Mouse (Mus musculus): ENCODE data around the gene Dnm3.

Gene Dnm3

GRCm38 (mm10) chr1:162313451-162314276, 164.2 kb downstream of the Dnm3 start:
- DNase-seq: no peak

GRCm38 (mm10) chr1:162312621-162313020, 165.2 kb downstream of the Dnm3 start:
- DNase-seq: no peak

DNA sequence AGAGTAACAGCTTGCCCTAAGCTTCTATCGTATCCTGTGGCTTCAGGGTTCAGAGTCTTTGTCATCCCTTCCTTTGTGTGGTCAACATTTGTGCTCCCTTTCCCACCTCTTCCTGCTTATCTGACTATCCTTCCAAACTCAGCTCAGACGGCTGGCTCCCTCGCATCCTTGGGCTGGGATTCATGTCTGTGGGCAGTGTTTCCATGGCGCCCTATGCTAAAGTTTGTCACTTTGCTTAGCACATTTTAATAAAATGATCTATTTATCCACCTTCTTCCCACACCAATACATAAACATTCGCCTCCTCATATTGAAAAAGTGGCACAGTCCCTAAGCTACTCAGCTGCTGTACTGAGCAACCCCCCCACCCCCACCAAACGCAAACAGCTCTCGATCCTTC, 165.7 kb downstream of the Dnm3 start:
- no peak for DNase-seq

- peak; percentile 35 for DNase-seq
These were observed 172.6 kb downstream of the Dnm3 start for GRCm38 (mm10) chr1:162305247-162305646.

GRCm38 (mm10) chr1:162302480-162302879, 175.4 kb downstream of the Dnm3 start:
- DNase-seq: no peak

DNA sequence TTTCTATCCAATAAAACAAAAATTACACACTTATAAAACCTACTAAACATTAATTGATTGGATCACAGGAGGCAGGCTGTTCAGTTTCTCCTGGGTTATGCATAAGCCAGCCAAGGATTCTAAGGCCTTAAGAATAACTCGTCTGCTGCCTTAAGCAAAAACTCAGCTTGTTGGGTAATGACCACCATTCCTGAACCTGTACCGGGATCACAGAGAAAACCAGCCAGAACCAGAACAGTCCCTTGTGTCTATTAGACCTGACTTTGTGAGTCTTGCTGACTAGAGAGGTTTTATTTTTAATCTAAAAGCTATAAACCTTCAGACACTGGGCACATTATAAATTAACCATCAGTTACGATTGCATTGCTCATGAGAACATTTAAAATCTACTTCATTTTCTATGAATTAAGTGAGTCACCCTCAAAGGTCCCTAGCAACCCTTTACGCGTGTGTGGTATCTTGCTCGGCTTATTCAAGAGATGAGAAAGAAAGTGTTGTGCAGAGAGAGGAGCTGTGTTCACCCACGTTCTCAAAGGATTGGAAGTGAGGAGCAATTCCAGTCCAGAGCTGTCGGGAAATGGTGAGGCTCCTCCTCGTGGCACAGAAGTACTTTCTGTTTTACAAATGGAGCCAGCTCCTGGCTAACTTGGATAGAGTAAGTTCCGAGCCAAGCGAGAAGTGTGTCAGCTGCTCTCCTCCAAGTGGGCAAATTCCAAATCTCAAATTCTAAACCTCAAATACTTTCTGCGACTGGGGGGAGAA, 178.1 kb downstream of the Dnm3 start:
- no peak for DNase-seq

DNA sequence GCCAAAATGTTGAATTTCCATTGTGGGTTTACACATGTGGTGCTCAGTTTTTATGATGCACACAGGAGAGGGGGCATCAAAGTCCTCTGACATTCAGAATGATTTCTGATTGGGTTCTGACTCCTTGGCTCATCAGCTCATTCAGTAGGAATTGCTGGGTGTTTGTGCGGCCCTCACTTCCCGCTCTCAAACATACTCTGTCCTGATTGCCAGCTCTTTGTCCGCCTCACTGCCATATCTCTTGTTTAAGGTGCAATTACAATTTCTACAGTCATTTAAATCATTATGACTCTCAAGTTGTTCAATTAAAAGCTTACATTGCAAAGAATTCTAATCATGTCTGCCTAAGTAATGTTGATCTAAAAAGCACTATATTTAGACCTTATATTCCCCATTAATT, 179.3 kb downstream of the Dnm3 start:
- DNase-seq: no peak

GRCm38 (mm10) chr1:162295443-162295842, 182.4 kb downstream of the Dnm3 start:
- no peak for DNase-seq

DNA sequence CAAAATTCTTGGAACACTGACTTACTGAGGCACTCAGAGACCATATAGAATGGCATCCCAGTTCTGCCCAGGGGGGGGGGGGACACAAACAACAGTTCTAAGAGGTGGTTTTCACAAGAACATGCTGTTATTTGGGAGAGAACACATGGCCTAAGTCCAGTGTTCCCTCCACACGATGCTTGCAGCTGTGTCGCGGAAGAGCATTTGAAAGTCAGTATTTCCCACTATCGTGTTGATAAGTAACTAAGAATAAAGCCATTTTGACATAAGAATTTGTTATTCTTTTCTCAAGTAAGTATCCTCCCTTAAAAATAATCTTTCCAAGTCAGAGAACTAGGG, 183.3 kb downstream of the Dnm3 start:
- no peak for DNase-seq

DNA sequence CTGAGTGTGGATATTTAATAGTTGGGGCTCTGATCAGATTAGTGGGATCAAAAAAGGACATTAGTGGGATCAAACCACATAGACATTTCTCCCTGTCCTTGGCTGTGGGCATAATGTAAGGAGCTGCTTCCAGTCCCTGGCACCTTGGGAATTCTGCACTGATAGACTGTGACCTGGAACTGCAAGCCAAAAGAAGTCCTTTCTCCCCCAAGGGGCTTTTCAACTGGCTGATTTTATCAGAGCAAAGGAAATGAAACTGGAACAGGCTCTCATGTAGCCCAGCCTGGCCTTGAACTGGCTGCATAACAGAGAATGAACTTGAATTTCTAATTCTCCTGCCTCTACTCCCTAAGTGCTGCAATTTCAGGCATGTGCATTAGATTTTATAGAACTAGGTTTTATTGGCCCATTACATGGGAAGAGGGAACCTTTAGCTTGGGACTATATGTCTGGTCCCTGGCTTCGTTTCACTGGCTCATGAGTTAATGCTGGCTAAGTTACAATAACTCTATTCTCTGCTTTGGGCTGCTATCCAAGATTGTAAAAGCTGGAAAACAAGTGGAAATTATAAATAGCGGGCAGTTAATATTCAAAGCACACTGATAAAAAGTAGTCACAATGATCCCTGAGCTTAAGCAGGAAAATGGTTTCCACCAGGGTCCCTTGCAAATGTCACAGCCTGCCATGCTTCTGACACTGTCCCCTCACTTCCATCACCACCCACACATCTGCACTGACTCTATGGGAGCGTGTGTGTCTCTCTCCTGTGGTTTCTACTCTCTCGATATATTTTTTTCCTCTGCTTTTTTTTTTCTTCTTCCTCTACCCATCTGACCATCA, 183.9 kb downstream of the Dnm3 start:
- DNase-seq: no peak

DNA sequence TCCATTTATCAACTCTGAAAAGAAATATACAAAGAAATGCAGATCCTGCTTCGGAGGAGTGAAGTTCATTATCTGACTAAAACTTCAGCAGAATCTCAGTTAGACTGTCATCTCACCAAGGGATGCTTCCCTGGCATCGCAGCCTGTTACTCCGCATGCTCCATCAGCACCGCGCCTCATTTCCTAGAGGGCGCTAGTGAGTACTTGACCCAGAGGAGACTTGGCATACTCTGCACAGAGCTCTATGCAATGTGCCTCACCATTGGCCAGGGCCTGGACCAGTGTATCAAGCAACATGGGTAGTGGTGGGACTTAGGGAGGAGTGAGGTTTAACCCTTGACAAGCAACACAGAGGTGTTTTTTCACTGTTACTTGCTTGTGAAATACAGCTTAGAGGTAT, 190.9 kb downstream of the Dnm3 start:
- DNase-seq: no peak

GRCm38 (mm10) chr1:162281981-162282381, 195.9 kb downstream of the Dnm3 start:
- DNase-seq: no peak

DNA sequence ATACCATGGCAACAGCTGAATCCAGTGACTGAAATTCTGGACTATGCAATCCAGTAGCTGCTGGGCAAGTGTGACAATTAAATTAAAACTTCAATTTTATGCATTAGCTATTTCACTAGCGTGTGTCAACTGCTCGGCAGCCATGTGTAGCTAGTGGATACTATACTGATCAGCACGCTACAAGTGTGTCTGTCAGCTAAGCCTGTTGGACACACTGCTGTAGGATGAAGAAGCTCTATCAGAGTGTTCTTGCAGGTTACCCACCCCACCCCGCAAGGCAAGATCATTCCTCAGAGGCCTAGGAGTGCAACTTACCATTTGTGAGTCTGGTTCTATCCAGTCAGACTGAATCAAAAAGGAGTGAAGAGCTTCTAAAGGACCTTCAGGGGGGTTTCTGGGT, 197.8 kb downstream of the Dnm3 start:
- no peak for DNase-seq

- no peak for DNase-seq
These were observed 201.8 kb downstream of the Dnm3 start for GRCm38 (mm10) chr1:162276011-162276410.

- no peak for DNase-seq
These were observed 203.1 kb downstream of the Dnm3 start for GRCm38 (mm10) chr1:162274674-162275248.

DNA sequence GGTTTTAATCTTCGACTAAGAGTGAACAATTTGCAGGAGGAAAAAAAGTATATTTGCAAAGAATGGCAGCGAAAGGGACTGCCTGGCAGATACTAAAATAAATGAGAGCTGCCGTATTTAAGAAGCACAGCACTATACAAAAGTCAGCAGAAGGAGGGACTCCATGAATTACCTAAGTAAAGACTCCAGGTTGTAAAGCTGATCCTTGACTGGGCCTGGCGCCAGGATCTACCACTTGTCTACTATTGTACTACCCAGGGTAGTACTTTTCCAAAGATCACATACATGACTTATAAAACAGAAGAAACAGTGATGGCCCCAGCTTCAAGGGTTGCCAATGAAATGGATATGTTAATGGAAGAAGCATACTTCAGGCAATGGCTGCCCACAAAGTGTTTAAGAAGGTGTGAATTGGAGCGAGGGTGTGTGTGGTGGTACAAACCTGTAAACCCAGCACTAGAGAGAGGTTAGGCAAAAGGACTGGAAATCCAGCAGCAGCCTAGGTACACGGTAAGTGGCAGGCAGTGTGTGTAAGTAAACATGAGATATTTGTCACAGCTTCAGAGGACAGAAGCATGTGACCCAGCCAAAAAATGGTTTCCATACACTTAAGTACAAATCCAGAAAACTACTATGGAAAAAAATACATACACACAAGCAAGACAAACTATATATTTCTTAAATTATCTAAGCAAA, 220.8 kb downstream of the Dnm3 start:
- DNase-seq: no peak

DNA sequence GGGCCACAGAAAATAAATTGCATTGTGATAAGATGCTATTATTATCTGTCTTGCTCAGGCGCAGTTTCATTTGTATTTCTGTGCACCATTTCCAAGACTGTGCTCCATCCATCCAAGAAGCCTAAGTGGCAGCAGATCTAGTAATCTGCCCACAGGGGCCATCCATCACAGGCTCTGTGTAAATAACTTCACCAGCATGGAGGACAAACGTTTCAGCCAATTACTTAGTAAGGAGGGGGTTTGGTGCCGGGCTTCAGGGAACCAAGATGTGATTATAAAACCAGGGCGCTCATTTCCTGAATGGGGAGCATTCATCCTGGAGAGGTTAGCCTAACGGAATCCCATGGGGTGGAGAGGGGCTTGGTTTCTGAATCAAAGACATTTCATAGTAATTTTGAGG, 222.9 kb downstream of the Dnm3 start:
- DNase-seq: no peak

- DNase-seq: no peak
These were observed 223.7 kb downstream of the Dnm3 start for GRCm38 (mm10) chr1:162253971-162254641.

GRCm38 (mm10) chr1:162252869-162253268, 225.0 kb downstream of the Dnm3 start:
- no peak for DNase-seq

GRCm38 (mm10) chr1:162247216-162247615, 230.6 kb downstream of the Dnm3 start:
- no peak for DNase-seq

DNA sequence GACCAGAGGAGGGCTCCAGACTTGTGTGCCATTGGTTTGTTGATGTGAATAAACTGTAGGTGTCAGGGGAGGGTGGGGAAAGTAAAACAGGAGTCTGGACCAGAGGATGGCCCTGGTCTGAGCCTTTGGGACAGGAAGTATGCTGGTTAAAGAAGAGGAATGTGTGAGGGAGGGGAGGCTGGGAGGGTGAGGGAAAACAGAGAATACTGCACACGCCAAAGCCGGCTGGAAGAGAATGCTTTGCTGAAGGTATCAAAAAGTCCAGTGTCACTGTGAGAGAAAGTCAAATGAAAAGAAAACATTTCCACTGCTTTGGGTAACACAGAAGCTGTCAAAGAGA, 234.2 kb downstream of the Dnm3 start:
- DNase-seq: no peak

Data from right cerebral cortex, postnatal 25 days (tissue).